Mouse (Mus musculus): ENCODE data around the gene Tceal1. TPM values are rescaled to one million over a fixed set of nuclear protein-coding genes. Genes with fewer than 3 reads are reported as not detected.
"Not testable (repeated sequence)": the region's sequence is repeated elsewhere in the genome, so short reads cannot be mapped to it uniquely, and the experiment has no call there.

The Tceal1 gene
- total RNA-seq (2018; cell fraction: chromatin; rRNA removed) = under 1 TPM in 4 of 26 experiments, not detected in 22; 0.21 to 0.53 (median 0.40) TPM
- total RNA-seq (2018; cell fraction: cytosol; rRNA removed) = 1 to 10 TPM in 9 of 26 experiments, under 1 TPM in 17; 0.18 to 1.4 (median 0.61) TPM
- under 1 TPM in 12 of 26 experiments, not detected in 14; 0.20 to 0.69 (median 0.32) TPM for total RNA-seq (2018; cell fraction: nucleus; rRNA removed)
- polyA plus RNA-seq (2018) = 1.1 to 1.3 TPM (median 1.2 TPM) in 3 replicates

DNA sequence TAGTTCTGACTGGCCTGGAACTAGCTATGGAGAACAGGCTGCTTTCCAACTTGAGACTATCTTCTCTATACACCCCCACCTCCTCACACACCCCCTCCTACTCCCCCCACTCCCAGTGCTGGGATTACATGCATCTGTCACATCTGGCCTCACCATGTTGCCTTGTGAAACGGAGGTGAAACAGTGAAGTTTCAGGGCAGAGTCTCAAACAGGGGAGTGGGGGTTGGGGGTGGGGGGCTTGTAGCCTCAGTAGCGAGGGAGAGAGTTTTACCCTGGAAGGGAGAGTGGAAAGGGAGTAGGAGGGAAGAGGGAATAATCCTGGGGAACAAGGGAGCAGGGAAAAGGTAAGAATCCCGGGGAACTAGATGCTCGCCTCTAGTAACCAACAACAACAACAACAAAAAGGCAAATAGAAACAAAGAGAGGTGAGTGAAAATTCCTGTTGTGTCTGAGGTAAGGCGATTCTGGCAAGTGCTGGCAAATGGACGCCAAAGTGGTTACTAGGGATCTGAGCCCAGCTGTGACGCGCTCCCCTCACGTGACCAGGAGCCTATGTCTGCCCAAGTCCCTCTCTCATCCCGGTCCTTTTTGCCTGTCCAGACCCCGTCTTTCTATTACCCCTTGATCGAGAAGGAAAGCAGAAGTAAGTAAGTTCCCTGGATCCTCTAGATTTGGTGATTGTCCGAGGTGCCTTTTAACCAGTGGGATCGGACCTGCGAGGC, at the start of gene Tceal1:
Gene Tceal1, plus strand, starts transcription at position 537 of the 722 bp plus-strand sequence.
- no peak within 1 kb of the TSS for H3K27ac ChIP-seq
- peak within 1 kb of the TSS; percentile 34 for H3K4me3 ChIP-seq (ENCODE audit: inconsistent target)
- WGBS (ENCODE audit: missing documents) = 24% methylated on average over 14 of the region's 15 CpGs
- no peaks in the 10 kb centered on the region for H3K36me3 ChIP-seq (ENCODE audit: inconsistent target)
- no peaks in the 10 kb centered on the region for H3K79me2 ChIP-seq (ENCODE audit: inconsistent target)

DNA sequence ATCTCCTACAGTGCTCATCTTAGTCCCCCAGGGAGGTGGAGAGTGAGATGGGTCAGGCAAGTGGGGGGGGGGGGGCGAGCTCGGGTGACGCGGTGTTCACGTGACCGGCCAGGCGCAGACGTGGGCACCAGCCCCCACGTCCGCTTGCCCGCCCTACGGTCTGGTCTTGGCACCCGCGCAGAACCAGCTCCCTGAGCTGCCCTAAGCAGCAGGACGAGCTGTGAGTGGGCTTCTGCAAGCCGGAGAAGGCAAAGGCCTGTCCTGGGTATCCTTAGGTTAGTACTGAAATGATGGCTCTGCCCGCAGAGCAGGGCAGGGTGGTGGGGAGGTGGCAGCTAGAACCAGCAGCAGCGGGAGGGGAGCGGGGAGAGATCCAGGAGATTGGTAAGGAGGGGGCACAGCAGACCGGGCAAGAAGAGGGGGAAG, 41.5 kb upstream of the Tceal1 start:
- H3K79me2 ChIP-seq (ENCODE audit: inconsistent target) = no peaks in the 10 kb centered on the region
- H3K36me3 ChIP-seq (ENCODE audit: inconsistent target) = no peaks in the 10 kb centered on the region
- no peak overlapping the region for H3K27ac ChIP-seq
- no peak overlapping the region for H3K4me3 ChIP-seq (ENCODE audit: inconsistent target)
- WGBS (ENCODE audit: missing documents) = 51% methylated on average over 15 of the region's 20 CpGs

DNA sequence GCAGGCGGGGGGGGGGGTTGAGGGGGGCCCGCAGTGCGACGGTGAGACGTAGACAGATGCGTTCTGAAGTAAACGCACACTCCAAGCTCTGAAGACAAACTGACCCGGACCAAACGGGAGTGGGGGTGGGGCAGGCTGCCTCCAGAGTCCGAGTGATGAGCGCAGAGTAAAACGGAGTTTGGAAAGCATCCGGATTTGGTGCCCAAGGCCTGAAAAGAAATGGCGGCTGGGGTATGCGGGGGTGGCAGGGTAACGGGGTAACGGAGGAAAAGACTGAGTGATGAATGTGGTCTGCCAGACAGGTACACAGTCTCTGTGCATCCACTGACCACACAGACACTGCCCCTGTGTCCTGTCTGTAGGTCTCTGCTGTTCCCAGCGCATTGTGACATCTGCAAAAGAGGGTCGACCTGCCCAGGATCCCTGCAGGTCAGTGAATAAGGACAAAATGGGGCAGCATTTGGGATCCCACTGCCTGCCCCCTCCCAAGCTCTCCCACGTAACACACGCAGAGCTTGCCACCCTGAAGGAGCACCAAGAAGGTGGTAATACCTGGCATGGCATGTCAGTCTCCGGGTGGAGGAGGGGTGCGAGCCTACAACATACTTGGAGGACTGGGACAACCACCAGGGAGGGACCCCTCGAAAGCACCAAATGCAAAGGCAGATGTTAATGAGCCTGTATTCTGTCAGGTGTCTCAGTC, 40.9 kb upstream of the Tceal1 start:
- H3K4me3 ChIP-seq (ENCODE audit: inconsistent target); H3K27ac ChIP-seq; H3K79me2 ChIP-seq (ENCODE audit: inconsistent target); H3K36me3 ChIP-seq (ENCODE audit: inconsistent target): not testable (repeated sequence)
- WGBS (ENCODE audit: missing documents) = 28% methylated on average over 20 of the region's 24 CpGs

DNA sequence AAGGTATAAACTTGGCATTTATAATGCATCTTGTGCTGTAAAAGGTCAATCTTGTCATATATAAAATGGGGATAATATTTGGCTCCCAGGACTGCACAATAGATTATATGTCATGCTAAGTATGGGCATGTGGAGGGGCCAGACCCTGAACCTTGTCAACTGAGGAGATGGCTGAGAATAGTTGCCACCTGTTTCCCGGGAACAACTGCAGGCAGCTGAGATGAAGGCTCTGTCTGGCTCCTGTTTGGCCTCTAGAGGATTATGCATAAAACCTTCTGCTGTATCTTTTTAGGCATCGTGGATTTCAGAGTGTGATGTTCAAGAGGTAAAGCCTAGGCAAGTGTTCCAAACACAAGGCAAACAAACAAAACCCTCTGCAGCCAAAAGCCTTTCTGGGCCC, 39.0 kb upstream of the Tceal1 start:
- Histone ChIP-seq H3K79me2 (ENCODE audit: inconsistent target) (no peaks in the 10 kb centered on the region), H3K36me3 (ENCODE audit: inconsistent target) (no peaks in the 10 kb centered on the region), H3K27ac (no peak overlapping the region), H3K4me3 (ENCODE audit: inconsistent target) (no peak overlapping the region)
- 67% methylated on average over 2 of the region's 2 CpGs for WGBS (ENCODE audit: missing documents)

DNA sequence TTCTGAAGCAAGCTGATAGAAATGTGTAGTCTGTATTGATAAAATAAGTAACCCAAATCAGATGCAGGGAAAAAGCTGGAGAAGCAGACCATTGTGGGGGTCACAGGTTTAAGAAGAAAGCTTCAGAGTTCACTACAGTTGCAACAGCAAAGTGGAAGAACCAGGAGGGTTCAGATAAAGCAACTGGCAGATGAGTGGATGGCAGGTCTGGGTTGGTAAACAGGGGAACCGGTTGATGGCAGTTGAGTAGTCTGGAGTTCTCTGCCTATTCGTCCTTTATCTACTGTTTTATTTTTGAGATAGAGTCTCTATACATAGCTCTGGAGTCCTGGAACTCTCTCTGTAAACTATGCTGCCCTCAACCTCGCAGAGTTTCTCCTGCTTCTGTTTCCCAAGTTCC, 26.8 kb upstream of the Tceal1 start:
- 70% methylated on average over 3 of the region's 3 CpGs for WGBS (ENCODE audit: missing documents)
- H3K4me3 ChIP-seq (ENCODE audit: inconsistent target) = no peak overlapping the region
- no peaks in the 10 kb centered on the region for H3K79me2 ChIP-seq (ENCODE audit: inconsistent target)
- H3K27ac ChIP-seq = no peak overlapping the region
- no peaks in the 10 kb centered on the region for H3K36me3 ChIP-seq (ENCODE audit: inconsistent target)

DNA sequence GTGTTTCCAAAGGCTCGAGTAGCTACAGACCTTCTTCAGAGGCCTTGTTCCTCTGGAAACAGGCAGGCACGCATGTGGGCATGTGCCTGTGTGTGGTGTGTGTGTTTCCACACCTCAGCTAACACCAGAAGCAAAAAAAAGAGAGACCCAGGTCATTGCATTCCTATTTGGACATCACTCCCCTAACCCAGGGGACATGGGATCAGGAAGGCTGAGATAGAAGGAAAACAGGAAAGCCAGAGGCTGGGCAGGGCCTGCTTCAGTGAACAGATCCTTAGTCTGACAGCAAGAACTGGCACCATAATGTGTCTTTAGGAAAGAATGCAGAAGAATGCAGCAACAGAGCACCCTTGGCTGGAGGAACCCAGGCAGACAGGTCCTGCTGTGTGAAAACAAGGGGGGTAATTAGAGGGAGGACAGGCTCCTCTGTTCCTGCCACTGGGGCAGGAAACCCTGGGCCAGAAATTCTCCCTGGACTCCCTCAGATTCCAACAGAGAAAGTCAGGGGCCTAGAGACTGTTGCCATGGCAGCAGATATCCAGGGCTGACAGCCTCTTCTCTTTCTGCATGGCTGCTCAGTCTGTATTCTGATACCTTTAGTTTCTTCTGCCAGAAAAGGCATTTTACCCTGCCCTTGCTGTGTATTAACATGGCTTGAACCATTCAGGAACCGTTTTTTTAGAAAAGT, 16.0 kb upstream of the Tceal1 start:
- WGBS (ENCODE audit: missing documents) = 83% methylated on average over 1 of the region's 3 CpGs
- H3K4me3 ChIP-seq (ENCODE audit: inconsistent target); H3K27ac ChIP-seq; H3K36me3 ChIP-seq (ENCODE audit: inconsistent target); H3K79me2 ChIP-seq (ENCODE audit: inconsistent target): not testable (repeated sequence)

DNA sequence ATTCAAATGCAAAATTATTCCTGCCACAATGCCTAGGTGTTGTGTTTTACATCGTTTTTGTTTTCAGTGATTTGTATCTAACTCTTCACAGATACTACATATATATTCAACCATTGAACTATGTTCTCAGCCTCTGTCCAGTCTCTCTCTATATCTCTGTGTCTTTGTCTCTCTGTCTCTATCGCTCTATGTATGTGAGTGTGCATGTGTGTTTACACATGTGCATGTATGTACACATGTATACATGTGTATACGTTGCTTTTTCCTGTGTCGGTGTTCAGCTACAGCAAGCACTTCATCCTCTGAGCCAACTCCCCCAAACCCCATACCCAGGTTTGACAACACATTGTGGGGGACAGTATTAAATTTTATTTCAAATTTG, 15.5 kb upstream of the Tceal1 start:
- Histone ChIP-seq H3K27ac (no peak overlapping the region), H3K79me2 (ENCODE audit: inconsistent target) (no peaks in the 10 kb centered on the region), H3K36me3 (ENCODE audit: inconsistent target) (no peaks in the 10 kb centered on the region), H3K4me3 (ENCODE audit: inconsistent target) (no peak overlapping the region)
- 100% methylated on average over 2 of the region's 4 CpGs for WGBS (ENCODE audit: missing documents)

DNA sequence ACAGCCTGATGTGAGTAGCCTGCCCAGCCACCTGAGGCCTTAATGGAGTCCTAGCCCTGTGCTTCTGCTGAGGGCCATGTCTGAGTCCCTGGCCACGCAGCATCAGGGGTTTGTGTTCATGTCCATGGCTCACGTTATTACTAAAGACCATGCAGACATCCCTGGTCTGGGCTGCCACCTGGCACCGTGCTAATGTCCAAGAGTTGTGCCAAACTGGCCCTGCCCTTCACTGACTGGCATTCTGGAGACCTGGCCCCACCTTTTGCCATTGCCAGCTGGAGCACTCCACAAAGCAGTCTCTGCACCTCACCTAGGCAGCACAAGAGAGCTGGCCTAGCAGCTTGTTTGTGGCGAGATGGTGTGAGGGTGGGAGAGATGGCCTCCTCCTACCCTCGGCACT, 14.6 kb upstream of the Tceal1 start:
- Histone ChIP-seq H3K4me3 (ENCODE audit: inconsistent target) (no peak overlapping the region), H3K27ac (no peak overlapping the region), H3K36me3 (ENCODE audit: inconsistent target) (no peaks in the 10 kb centered on the region), H3K79me2 (ENCODE audit: inconsistent target) (no peaks in the 10 kb centered on the region)
- WGBS (ENCODE audit: missing documents) = 88% methylated on average over 4 of the region's 5 CpGs

DNA sequence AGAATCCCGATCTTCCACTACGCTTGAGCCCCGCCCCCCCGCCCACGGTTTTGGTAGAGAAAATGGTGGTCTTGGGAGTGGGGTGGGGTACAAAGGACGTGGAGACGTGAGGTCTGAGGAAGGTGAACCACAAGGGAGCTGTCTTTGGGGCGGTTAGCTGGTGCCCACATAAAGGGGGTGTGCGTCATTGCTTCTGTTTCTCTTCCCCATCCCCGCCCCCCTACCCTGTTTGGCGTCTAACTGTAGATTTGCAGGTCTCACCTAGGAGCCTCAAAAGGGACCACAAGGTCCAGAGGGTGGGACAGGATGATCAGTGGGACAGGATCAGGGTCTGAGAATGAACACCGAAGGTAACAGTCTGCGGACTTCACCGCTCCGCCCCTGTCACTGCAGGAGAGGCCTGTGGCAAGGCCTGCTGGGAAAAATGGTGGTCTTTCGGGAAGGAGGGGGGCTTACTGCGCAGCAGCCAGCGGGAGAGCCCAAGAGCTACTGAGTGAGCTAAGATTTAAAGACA, 443 bp downstream of the Tceal1 start:
- Histone ChIP-seq H3K36me3 (ENCODE audit: inconsistent target) (no peaks in the 10 kb centered on the region), H3K4me3 (ENCODE audit: inconsistent target) (peak overlapping the region; percentile 34), H3K27ac (no peak overlapping the region), H3K79me2 (ENCODE audit: inconsistent target) (no peaks in the 10 kb centered on the region)
- 21% methylated on average over 13 of the region's 18 CpGs for WGBS (ENCODE audit: missing documents)

DNA sequence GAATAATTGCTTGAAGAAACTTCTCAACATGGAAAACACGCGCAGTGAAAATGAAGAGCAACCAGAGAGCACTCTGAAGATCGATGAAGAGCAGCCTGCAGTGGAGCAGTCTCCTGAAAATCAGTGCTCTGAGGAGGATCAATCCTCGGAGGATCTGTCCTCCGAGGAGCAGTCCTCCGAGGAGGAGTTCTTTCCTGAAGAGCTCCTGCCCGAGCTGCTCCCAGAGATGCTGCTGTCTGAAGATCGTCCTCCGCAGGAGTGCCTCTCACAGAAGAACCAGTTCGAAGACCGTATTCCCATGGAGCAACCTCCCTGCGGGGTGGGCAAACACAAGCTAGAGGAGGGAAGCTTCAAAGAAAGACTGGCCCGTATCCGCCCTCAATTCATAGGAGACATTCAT, 1.0 kb downstream of the Tceal1 start:
- H3K4me3 ChIP-seq (ENCODE audit: inconsistent target) = peak overlapping the region; percentile 34; the same call in 1 of the 2 replicates

DNA sequence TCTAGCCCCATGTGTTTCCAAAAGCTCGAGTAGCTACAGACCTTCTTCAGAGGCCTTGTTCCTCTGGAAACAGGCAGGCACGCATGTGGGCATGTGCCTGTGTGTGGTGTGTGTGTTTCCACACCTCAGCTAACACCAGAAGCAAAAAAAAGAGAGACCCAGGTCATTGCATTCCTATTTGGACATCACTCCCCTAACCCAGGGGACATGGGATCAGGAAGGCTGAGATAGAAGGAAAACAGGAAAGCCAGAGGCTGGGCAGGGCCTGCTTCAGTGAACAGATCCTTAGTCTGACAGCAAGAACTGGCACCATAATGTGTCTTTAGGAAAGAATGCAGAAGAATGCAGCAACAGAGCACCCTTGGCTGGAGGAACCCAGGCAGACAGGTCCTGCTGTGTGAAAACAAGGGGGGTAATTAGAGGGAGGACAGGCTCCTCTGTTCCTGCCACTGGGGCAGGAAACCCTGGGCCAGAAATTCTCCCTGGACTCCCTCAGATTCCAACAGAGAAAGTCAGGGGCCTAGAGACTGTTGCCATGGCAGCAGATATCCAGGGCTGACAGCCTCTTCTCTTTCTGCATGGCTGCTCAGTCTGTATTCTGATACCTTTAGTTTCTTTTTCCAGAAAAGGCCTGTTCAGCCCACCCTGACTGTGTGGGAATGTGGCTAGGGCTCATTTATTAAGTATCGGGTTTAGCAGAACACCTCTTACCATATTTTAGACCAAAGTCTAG, 7.1 kb downstream of the Tceal1 start:
- not testable (repeated sequence) for H3K4me3 ChIP-seq (ENCODE audit: inconsistent target); H3K27ac ChIP-seq; H3K79me2 ChIP-seq (ENCODE audit: inconsistent target); H3K36me3 ChIP-seq (ENCODE audit: inconsistent target)
- 100% methylated on average over 2 of the region's 3 CpGs for WGBS (ENCODE audit: missing documents)

More for the DNA sequence above, 1.0 kb downstream of the Tceal1 start:
- WGBS (ENCODE audit: missing documents) = 69% methylated on average over 13 of the region's 14 CpGs
- no peaks in the 10 kb centered on the region for H3K36me3 ChIP-seq (ENCODE audit: inconsistent target)
- H3K79me2 ChIP-seq (ENCODE audit: inconsistent target) = no peaks in the 10 kb centered on the region
- no peak overlapping the region for H3K27ac ChIP-seq

DNA sequence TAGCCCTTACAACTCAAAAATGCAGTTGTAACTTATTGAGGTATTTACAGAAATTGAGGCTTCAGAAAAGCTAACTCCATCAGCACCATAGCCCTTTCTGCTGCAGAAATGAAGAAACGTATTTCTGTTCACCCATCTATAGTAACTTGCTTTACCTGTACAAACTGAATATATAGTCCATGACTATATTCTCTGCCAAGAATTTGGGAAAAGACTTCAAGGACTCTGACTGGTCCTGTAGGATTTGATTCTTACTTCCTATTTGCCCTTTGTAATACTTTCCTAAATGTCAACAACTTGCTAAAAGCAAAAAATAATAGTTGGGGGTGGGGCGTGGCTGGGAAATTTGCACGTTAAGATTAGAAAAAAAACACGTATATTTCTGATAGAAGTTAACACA, 24.2 kb downstream of the Tceal1 start:
- H3K4me3 ChIP-seq (ENCODE audit: inconsistent target) = no peak overlapping the region
- H3K27ac ChIP-seq = no peak overlapping the region
- peaks cover 27% of the 10 kb centered on the region for H3K79me2 ChIP-seq (ENCODE audit: inconsistent target)
- WGBS (ENCODE audit: missing documents) = 93% methylated on average over 4 of the region's 4 CpGs
- H3K36me3 ChIP-seq (ENCODE audit: inconsistent target) = no peaks in the 10 kb centered on the region

DNA sequence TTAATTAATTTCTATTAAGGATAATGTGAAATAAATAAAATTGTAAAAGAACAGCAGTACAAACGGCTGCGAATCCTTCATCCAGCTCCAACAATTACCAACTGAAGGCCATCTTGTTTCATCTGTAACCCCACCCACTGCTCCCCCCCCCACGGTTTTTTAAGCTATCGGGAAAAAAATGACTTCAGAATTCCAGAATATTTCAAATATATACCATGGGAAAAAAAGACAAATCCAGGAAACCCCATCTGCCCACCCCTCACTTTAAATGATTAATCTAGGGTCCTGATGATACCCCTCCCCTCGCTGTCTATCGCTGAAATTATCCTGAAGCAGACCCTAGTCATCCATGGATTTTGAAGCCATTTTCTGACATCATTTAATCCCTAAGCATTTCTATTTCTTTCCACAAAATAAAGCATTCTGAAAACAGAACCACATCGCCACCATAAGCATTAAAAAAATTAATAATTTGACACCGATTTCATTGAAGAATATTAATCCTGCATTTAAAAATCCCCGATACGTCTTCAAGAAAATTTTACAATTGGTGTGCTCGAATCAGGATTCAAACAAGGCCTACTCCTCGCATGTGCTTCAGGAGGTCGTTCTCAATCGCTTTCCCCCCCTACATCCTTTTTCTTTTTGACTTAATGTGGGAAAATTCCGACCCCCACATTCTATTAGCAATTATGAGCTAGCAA, 32.5 kb downstream of the Tceal1 start:
- no peaks in the 10 kb centered on the region for H3K36me3 ChIP-seq (ENCODE audit: inconsistent target)
- H3K27ac ChIP-seq = peak overlapping the region; percentile 84
- peaks cover 54% of the 10 kb centered on the region for H3K79me2 ChIP-seq (ENCODE audit: inconsistent target)
- peak overlapping the region; percentile 57 for H3K4me3 ChIP-seq (ENCODE audit: inconsistent target)
- WGBS (ENCODE audit: missing documents) = 25% methylated on average over 14 of the region's 15 CpGs
